Mouse (Mus musculus) heart, embryonic 14.5 days (tissue): ENCODE results near the gene Cnn2. TPM values are rescaled to one million over a fixed set of nuclear protein-coding genes. Genes with fewer than 3 reads are reported as not detected.

Experiments
- ATAC-seq: fragments of 200-750 bp; cut with Nextera tagmentation; 2 replicates; pipeline ENCODE4 v1.8.0; 2017; ENCODE audit warnings: low read depth, moderate TSS enrichment; ENCODE audit not compliant: insufficient number of reproducible peaks, insufficient read depth, low FRiP score
- H3K27ac ChIP-seq, 2 experiments: fragments of 200-500 bp in 1 of 2; fragments of 300-500 bp in 1 of 2; sonication (generic) in 1 of 2; replicated peaks in 1 of 2; 2 replicates each; pipeline ENCODE4 v1.5.1; 2012 to 2014; ENCODE audit warnings: low read depth in 2 of 2, low read length in 2 of 2, control low read depth in 1 of 2, mild to moderate bottlenecking in 1 of 2, mixed read lengths in 1 of 2; ENCODE audit not compliant: control insufficient read depth in 1 of 2, insufficient read depth in 1 of 2
- H3K27me3 ChIP-seq: fragments of 300-500 bp; sonication (generic); 2 replicates; pipeline ENCODE4 v1.6.1; 2014; ENCODE audit warnings: mild to moderate bottlenecking, low read length, control low read depth; ENCODE audit not compliant: control insufficient read depth, insufficient read depth
- H3K36me3 ChIP-seq: fragments of 300-500 bp; sonication (generic); 2 replicates; pipeline ENCODE4 v1.6.1; 2014; ENCODE audit warnings: mild to moderate bottlenecking, control low read depth, low read length, mixed read lengths; ENCODE audit not compliant: control insufficient read depth, insufficient read depth
- H3K4me1 ChIP-seq, 2 experiments: fragments of 200-500 bp in 1 of 2; fragments of 300-500 bp in 1 of 2; sonication (generic) in 1 of 2; 2 replicates each; pipeline ENCODE4 v1.6.1; 2012 to 2014; ENCODE audit warnings: low read length in 2 of 2, control low read depth in 1 of 2, mixed read lengths in 1 of 2; ENCODE audit not compliant: control insufficient read depth in 2 of 2, insufficient read depth in 2 of 2
- H3K4me2 ChIP-seq: fragments of 300-500 bp; sonication (generic); 2 replicates; pipeline ENCODE4 v1.6.1; 2014; ENCODE audit warnings: mild to moderate bottlenecking, low read length
- H3K4me3 ChIP-seq, 2 experiments: fragments of 200-500 bp in 1 of 2; fragments of 300-500 bp in 1 of 2; sonication (generic) in 1 of 2; 2 replicates each; pipeline ENCODE4 v1.5.1; 2012 to 2014; ENCODE audit warnings: low read length in 2 of 2, mild to moderate bottlenecking in 2 of 2, control low read depth in 1 of 2, low read depth in 1 of 2, moderate library complexity in 1 of 2; ENCODE audit not compliant: control insufficient read depth in 1 of 2, insufficient read depth in 1 of 2
- H3K9ac ChIP-seq: fragments of 300-500 bp; sonication (generic); 2 replicates; pipeline ENCODE4 v1.6.1; 2014; ENCODE audit warnings: mild to moderate bottlenecking, low read length
- H3K9me3 ChIP-seq: fragments of 300-500 bp; sonication (generic); 2 replicates; pipeline ENCODE4 v1.6.1; 2016; ENCODE audit warnings: low read length, control low read depth; ENCODE audit not compliant: control insufficient read depth
- WGBS: fragments of 180-500 bp; shearing (Covaris S2); extraction: QIAGEN DNeasy Blood & Tissue Kit; methylation state at CpG from one replicate; pipeline ENCODE4 v1.1.7; 2014; 5-methylcytosine and 5-hydroxymethylcytosine counted together
- polyA plus RNA-seq: library from polyadenylated mRNA; unstranded; fragments of >200 nt; fragmentation: Nextera tagmentation; extraction: Ambion mirVana; gene quantifications from 2 replicates; pipeline ENCODE4 v1.2.1, GENCODE M21; 2014

Cnn2 gene
- polyA plus RNA-seq, 1 experiment from 2014 or later = 265 TPM

DNA sequence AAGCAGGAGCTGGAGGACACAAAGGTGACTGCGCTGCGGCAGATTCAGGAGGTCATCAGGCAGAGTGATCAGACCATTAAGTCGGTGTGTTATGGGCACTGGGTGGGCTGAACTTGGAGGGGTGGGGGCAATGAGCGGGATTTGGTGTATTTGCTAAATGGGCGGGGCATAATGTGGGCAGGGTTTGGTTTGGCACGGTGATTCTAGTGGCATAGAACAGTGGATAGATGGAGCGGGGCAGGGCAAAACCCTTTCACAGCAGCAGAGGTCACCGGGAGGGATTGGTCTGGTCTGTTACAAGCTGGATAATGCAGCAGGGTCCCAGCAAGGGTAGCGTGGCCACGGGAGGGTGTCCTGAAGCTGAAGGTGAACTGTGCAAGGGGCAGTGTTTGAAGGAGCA lies 37.1 kb downstream of the Cnn2 start:
- H3K4me2 ChIP-seq = no peak overlapping the region
- H3K27ac ChIP-seq = no peak overlapping the region
- no peak overlapping the region for H3K4me3 ChIP-seq
- no peaks in the 10 kb centered on the region; a peak in 1 of 4 replicates for H3K4me1 ChIP-seq
- H3K27me3 ChIP-seq = no peaks in the 10 kb centered on the region
- no peak overlapping the region for H3K9ac ChIP-seq
- WGBS = 76% methylated on average over 10 of the region's 10 CpGs
- no peaks in the 10 kb centered on the region for H3K9me3 ChIP-seq
- no peak for ATAC-seq
- H3K36me3 ChIP-seq = peaks cover 4% of the 10 kb centered on the region; the same call in 1 of the 2 replicates

- Histone ChIP-seq H3K4me1 (no peaks in the 10 kb centered on the region), H3K36me3 (peaks cover 4% of the 10 kb centered on the region), H3K4me3 (no peak overlapping the region), H3K27ac (no peak overlapping the region), H3K9ac (no peak overlapping the region), H3K9me3 (no peaks in the 10 kb centered on the region), H3K27me3 (no peaks in the 10 kb centered on the region), H3K4me2 (no peak overlapping the region)
- 66% methylated on average over 12 of the region's 12 CpGs for WGBS
- no peak for ATAC-seq
Observed at GRCm38 (mm10) chr10:80025889-80026288, 37.5 kb downstream of the Cnn2 start.

DNA sequence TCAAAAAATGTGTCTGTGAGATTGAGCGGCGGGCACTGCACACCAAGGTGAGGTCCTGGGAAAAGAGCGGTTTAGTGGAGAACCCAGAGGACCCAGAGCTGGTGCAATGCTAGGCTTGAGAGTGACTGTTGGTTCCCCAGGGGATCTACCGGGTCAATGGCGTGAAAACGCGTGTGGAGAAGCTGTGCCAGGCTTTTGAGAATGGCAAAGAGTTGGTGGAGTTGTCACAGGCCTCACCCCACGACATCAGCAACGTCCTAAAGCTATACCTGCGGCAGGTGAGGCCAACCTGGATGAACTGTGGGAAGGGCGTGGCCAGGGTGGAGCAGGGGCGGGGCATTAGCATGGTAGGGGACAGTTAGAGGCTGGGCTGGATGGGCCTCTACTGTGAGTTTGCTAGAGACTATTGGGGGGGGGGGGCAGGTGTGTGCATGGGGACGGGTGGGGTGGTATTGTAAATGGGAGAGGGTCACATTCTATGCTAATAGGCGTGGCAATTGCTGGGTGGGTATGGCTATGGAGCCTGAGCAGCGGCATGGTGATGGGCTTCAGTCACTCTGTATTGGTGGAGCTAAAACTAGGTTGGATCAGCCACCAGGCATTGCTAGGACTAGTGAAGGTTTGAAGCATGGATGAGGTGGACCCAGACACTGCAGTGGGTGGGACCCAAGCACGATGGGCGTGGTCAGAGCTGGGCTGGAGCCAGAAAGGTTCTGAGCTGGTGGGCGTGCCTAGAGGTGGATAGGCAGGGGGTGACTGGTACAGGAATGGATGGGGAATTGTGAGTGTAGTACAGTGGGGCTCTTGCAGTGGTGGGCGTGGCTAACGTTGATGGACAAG lies 39.5 kb downstream of the Cnn2 start:
- 70% methylated on average over 20 of the region's 20 CpGs for WGBS
- Histone ChIP-seq H3K4me2 (no peak overlapping the region), H3K9me3 (no peaks in the 10 kb centered on the region), H3K36me3 (peaks cover 4% of the 10 kb centered on the region), H3K27ac (no peak overlapping the region), H3K9ac (no peak overlapping the region), H3K27me3 (no peaks in the 10 kb centered on the region), H3K4me3 (no peak overlapping the region), H3K4me1 (peaks cover 5% of the 10 kb centered on the region in 2 experiments)
- no peak for ATAC-seq

DNA sequence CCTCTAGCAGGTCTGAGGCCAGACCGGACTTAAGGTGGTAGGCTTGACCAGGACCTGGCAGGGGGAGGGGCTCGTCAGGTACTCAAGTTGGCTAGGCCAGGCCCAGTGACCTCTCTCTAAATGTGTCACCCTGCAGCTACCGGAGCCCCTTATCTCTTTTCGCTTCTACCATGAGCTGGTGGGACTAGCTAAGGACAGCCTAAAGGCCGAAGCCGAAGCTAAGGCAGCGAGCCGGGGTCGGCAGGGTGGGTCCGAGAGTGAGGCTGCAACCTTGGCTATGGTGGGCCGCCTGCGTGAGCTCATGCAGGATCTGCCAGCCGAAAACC lies 40.1 kb downstream of the Cnn2 start:
- peaks cover 11% of the 10 kb centered on the region in 2 experiments for H3K4me1 ChIP-seq
- peaks cover 4% of the 10 kb centered on the region for H3K36me3 ChIP-seq
- H3K4me2 ChIP-seq = no peak overlapping the region
- no peaks in the 10 kb centered on the region for H3K9me3 ChIP-seq
- no peak for ATAC-seq
- no peak overlapping the region for H3K9ac ChIP-seq
- H3K27me3 ChIP-seq = no peaks in the 10 kb centered on the region
- no peak overlapping the region for H3K27ac ChIP-seq
- no peak overlapping the region for H3K4me3 ChIP-seq
- 92% methylated on average over 13 of the region's 13 CpGs for WGBS

- Histone ChIP-seq H3K4me1 (peaks cover 18 to 19% of the 10 kb centered on the region in 2 experiments), H3K36me3 (peaks cover 7% of the 10 kb centered on the region), H3K4me3 (no peak overlapping the region), H3K9me3 (no peaks in the 10 kb centered on the region), H3K27ac (no peak overlapping the region), H3K4me2 (no peak overlapping the region), H3K9ac (no peak overlapping the region), H3K27me3 (no peaks in the 10 kb centered on the region)
- ATAC-seq = no peak
- WGBS = 90% methylated on average over 9 of the region's 9 CpGs
Observed at GRCm38 (mm10) chr10:80030191-80030590, 41.8 kb downstream of the Cnn2 start.

GRCm38 (mm10) chr10:80030736-80031135 lies 42.4 kb downstream of the Cnn2 start:
- WGBS = 81% methylated on average over 17 of the region's 17 CpGs
- no peak overlapping the region for H3K4me2 ChIP-seq
- peaks cover 12% of the 10 kb centered on the region for H3K36me3 ChIP-seq
- no peaks in the 10 kb centered on the region for H3K9me3 ChIP-seq
- H3K4me3 ChIP-seq = no peak overlapping the region
- no peak overlapping the region for H3K27ac ChIP-seq
- no peak for ATAC-seq
- no peaks in the 10 kb centered on the region for H3K27me3 ChIP-seq
- no peak overlapping the region for H3K9ac ChIP-seq
- peaks cover 18 to 19% of the 10 kb centered on the region in 2 experiments for H3K4me1 ChIP-seq

DNA sequence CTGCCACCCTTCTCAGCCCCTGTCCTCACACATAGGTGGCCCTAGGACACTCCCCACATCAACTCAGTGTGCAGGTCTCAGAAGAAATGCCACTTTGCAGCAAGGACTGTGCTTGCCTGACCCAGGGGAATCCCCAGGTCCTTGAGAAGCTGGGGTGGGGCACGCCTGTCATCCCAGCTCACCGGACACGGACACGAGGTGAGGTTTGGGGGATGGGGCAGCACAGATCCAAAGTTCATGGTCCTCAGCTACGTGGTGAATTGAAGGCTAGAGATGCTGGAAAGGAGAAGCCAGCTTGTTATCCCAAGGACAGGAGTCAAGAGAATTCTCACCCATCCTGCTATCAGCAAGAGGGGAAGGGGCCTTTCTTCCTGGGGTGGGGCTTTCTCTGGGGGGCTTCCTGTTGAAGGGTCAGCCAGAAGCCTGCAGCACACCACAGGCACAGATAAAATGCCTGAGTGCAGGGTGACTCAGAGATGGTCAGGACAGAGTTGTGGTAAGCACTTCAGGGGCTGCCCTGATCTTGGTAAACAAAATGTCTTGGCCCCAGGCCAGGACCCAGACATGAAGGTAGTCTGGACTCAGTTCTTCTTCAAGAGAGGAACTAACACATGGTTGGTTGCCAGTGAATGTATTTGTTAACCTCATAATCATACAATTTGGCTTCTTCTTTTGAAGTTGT lies 44.6 kb downstream of the Cnn2 start:
- Histone ChIP-seq H3K4me3 (no peak overlapping the region), H3K9ac (peak overlapping the region; percentile 38; the same call in 1 of the 2 replicates), H3K36me3 (peaks cover 31% of the 10 kb centered on the region), H3K4me1 (peaks cover 18 to 21% of the 10 kb centered on the region in 2 experiments), H3K27me3 (no peaks in the 10 kb centered on the region), H3K9me3 (no peaks in the 10 kb centered on the region), H3K27ac (peak overlapping the region; percentile 52 to 57), H3K4me2 (peak overlapping the region; percentile 21; the same call in 1 of the 2 replicates)
- ATAC-seq = peak; percentile 68
- 10% methylated on average over 5 of the region's 5 CpGs for WGBS
